Mouse (Mus musculus): ENCODE measurements around the gene Fam161a.

Fam161a gene

DNA sequence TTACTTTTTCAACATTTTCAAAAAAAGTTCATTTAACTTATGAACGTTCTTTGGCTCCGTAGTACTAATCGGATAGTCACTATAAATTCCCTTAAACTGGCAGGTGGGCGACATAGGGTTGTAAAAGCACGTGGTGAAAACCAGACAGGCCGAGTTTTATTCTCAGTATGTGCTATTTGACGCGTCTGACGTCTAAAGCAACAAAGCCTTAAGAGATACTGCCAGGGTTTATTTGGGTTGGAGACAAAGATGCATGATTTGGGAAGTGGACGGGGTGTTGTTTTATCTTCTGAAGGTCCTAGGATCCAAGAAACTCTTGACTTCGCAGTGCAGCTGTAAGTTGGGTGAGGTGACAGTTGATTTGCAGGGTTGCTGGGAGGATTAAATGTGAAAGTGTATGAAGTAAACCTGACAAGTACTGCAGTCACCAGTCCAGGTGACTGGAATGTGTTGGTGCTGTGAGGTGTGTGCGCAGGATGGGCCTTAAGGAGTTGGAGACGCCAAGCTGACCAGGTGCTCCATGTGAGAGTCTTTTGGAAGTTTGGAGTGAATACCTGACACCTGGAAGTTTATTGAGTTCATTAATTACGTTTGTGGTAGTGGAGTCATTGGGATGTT lies 16.0 kb upstream of the Fam161a start:
- DNase-seq: no peak

DNA sequence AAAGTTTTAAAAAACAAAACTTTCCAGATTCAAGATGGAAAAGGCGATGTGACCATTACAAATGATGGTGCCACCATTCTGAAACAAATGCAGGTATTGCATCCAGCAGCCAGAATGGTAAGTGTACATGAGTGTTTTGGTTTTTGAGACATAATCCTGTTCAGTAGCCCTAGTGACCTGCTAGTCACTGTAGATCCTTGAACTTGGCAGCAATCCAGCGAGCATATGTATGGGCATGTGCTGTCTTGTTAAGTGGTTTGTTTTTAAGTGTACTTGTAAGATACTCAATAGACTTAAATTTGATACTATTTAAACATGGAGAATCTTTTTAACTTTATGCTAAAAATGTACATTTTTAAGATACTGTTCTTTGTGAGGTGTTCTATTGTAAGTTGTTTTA lies 13.1 kb upstream of the Fam161a start:
- no peak for DNase-seq

DNA sequence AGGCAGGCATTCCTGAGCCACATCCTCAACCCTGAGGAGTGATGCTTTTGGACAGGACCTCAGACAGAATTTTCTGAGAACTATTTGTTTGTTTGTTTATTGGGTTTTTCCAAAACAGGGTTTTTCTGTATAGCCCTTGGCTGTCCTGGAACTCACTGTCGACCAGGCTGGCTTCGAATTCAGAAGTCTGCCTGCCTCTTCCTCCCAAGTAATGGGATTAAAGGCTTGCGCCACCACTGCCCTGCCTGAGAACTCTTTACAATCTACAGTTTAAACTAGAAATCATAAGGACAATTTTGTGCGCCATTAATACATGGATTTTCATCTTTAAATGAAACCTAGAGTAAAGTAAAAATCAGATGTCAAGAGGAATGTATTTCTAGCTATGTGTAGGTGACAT lies 11.9 kb upstream of the Fam161a start:
- DNase-seq: no peak

DNA sequence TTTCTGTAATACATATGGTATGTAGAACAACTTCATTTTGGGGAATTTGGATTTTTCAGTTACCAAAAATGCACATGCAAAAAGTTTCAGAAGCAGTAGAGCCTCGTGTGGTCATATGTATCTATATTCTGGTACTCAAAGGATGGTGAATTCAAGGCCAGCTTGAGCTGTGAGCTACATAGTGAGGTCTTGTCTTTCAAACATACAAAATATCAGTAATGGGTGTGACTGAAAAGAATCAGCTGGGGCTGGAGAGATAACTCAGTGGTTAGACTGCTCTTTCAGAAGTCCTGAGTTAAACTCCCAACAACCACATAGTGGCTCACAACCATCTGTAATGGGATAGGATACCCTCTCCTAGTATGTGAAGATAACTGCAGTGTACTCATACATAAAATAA lies 9.0 kb upstream of the Fam161a start:
- DNase-seq: no peak

DNA sequence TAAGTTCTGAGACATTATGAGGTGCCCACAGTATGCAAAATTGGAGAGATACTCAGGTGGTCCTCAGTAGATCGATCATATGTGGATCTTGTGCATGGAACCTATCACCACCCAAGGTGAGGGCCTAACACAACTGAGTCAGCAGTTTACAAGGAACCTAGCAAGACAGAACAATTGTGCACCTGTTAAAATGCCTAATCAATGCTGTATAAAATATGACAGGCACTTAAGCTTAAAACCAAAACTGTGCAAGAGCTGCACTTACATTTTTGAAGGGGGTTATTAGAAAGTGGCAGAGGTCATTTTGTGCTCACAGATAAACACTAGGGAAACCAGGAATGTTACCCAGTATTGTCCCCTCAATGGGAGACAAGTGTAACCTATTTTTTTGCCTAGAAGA lies 2.1 kb upstream of the Fam161a start:
- no peak for DNase-seq

DNA sequence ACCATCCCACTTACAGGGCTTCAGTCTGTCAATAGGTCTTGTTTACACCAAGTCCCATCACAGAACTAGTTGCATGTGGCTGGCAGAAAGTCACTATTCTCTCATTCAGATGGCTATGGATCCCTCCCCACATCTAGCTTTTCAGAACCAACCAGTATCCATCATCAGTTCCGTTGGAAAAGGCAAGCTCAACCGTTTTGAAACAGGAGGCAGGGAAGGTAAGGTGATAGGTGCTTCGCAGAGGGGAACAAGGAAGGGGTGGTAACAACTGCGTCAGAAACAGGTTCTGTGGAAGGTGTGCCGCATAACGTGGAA lies 208 bp upstream of the Fam161a start:
- DNase-seq: no peak

DNA sequence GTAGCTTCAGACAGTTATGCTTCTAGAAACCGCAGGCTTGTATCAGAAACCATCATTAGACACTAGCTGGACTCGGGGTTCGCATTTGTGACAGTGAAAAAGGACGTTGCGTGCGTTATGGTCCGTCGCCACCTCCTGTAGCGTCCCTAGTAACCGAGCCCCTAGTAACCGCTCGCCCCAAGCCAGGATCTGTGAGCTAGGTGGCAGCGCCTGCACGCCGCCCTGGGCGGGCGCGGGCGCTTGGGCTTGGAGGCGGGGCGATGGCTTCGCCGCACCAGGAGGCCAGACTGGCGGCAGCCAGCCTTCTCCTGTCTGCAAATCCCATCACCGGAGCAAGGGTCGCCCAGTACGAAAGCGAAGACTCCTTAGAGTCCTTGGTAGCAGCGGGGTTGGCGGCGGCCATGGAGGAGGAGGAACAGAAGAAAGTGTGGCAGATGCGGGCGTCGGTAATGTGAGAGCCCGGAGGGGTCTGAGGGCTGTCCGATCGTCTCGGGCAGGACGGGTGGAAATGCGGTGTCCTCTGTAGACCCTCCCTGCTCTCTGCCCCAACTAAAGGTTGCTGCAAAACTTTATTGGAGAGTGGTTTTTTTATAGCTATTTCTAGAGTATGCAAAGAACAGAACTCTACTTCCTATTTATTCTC lies 971 bp downstream of the Fam161a start:
- peak; percentile 72 for DNase-seq

DNA sequence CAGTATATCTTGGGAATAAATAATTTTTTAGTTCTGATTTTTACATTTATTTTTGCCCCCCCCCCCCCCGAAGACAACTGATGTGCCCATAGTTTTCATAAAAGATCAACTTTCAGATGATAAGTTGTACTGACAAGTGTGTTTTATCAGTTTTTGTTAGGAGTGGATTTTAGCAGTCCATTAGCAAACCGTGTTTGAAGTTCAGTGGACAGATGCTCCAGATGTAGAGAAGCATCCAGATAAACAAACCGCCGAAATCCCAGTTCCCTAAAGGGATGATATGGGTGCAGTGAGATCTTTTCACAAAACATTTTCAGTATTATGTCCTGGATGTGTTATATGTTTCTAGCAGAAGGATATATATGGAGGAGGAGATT lies 1.5 kb downstream of the Fam161a start:
- no peak for DNase-seq

DNA sequence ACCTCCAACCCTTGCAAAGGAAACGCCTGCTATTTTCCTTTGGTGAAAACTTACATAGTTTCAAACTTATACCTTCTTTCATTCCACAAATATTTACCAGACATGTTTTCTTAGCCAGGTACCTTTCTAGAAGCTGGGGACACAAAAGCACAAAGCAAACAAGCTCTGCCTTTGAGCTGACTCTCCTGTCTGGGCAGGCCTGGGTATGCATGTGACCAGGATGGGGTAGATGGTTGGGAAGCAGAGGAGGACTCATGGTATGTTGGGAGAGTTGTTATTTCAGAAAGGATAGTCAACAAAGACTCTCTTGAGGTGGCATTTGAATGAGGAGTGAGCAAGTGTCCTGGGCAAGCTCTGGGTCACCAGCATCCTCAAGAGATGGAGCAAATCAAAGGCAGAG lies 5.8 kb downstream of the Fam161a start:
- no peak for DNase-seq

DNA sequence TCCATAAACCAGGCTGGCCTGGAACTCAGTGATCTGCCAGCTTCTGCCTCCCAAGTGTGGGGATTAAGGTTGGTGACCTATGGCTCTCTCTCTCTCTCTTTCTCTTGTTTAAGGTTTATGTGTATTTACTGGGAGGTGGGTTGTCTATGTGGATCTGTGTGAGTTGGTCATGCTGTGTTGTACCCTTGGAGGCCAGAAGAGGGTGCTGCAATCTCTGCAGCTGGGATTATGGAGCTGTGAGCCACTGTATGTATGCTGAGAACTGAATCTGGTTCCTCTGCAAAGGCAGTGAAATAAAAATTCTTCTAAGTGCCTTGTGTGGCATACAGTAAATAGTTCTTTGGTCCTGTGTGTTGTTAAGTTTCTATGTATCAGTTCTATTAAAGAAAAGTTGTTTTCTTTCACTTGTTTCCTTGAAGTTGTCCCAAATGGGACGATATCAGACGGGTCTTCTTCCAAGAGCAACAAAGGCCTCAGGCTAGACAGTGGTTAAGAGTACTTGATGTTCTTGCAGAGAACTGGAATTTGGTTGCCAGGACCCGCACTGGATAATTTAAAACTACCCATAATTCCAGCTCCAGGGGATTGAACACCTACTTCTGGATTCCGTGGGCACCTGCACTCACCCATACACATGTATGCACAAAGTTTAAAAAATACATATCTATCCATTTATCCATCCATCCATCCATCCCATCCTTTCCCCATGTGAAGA lies 6.4 kb downstream of the Fam161a start:
- peak; percentile 10 for DNase-seq

DNA sequence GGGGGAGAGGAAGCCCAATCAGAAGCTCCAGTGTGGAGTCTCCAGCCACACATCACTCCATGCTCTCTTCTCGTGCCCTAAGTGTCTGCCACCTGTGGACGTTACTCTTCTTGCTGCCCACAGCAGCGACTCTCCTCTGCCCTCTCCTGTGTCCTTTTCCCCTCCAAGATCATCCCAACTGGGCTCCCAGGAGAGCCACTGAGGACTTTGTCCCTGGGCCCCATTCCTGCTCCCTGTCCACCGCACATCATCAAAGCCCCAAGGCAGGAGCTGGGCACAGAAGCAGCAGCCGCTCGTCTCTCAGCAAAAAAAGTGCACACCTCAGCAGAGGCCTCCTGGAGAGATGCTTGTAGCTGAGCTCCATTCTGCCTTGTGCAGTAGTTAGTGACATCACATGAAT lies 7.7 kb downstream of the Fam161a start:
- DNase-seq: no peak

DNA sequence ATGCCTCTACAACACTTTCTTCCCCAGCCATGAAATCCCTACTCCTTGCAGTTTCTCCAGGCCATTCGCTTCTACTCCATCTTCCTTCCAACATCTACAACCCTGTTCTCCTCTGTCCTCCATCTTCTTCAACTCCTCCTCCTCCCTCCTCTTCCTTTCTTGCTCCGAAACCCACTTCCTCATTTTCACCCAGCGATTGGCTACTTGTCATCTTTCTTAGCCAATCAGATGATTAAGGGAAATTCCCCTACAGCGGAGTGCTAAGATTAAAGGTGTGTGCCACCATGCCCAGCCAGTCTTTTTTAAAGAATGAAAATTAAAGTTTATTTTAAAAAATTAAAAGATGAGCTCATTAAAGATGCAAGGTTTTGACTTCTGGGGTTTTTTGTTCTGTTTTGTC lies 10.6 kb downstream of the Fam161a start:
- DNase-seq: no peak

DNA sequence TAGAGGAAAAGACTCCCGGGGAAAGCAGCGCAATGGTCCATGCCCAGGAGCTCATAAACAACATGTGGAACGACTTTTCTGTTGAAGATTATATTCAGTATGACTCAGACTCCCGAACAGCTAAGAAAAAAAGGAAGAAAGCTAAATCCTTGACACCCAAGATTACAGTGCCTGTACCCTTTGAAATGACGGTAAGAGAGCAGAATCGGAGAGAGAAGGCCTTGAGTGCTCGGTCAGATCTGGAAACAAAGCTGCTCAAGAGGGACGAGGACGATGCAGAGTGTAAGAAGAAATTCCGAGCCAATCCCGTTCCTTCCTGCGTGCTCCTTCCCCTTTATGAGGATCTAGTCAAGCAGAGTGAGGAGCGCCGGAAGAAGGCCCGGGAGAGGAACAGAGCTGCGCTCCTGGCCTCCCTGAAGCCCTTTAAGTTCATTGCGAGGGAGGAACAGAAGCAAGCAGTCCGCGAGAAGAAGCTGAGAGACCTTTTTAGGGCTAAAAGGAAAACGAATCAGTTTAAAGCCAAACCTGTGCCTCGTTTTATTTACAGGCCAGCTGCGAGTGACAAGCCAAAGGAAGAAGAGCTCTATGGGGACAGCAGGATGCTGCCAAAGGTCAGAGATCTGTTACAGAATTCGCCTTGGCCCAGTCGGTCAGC lies 12.9 kb downstream of the Fam161a start:
- no peak for DNase-seq

DNA sequence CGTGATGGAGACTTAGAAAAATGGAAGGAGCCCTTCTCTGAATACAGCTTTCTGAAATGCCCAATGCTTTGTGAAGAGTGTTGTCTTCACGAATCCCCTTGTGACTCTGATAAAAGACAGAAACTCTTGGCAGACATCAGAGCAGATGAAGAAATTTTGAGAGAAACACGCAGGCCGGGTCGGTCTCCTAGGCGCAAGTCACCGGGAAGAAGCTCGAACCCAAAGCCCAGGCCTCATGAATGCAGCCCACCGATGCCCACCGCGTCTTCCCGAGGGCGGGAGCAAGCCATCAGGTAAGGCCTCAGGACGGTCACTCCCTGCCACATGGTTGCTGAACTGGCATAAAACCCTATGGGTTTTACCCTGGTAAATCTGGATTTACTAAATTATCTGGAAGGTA lies 13.5 kb downstream of the Fam161a start:
- DNase-seq: no peak

DNA sequence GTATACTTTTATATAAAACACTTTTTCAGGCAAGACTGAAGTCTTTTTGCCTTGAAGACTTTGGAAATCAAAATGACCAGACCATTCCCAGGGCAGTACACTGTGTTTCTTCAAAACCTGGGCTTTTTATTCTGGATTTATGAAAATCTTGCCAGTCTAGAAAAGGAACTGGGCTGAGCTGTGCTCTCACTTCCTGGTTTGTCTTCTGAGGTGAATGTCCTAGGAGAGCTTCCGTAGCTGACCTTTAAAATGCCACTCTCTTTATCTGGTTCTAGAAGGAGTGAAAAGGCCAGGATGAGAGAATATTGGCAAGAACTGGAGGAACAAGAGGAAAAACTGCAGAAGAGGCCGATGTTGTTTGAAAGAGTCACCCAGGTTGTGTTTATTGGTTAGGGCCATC lies 15.8 kb downstream of the Fam161a start:
- DNase-seq: no peak

DNA sequence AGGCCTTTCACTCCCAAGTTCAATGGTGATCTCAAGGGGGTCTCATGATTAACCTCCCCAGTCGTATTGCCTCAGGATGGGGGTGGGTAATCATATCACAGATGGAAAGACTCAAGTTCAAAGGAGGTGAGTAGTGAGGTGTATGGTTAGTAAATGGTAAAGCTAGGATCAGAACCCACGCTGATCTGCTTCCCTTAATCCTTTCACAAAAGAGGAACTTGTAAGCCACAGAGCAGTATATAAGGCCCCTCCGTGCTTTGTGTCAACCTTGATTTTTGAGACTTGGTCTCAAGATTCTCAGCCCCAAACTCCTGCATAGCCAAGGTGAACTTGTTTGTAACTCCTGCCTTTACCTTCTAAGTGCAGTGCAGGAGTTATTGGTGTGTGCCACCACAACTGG lies 16.8 kb downstream of the Fam161a start:
- no peak for DNase-seq

DNA sequence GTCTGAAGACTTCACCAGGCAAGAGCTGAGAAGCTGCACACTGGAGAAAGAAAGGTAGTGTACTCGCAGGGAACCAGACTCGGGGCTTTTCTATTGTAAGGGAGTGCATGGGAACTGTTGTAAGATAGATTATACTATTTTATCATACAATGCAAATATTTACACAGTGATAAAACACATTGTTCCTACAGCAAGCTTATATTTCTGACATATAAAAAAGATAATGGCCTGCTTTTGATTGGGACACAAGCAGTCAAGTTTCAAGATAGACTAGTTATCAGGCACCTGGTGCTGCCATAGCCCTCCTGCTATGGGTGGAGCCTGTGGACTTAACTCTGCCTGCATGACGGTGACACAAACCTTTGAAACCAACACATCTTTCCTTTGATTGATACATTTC lies 21.6 kb downstream of the Fam161a start:
- DNase-seq: no peak

DNA sequence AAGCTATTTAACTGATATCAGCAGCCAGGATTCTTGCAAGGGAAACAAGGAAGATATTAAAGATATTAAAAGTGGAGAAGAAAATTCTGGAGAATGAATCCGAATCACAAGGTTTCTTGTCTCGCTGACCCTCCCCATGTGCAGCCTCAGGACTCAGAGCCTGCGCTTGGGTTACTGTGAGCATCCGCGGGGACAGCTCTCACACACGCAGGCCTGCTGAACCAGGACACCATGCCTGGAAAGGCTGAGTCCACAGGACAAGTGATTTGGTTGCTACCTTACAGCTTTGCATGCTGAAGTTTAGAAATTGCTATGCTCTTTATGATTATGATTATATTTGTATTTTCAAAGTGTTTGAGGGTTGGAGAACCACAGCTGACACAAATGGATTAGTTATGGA lies 22.1 kb downstream of the Fam161a start:
- DNase-seq: no peak

DNA sequence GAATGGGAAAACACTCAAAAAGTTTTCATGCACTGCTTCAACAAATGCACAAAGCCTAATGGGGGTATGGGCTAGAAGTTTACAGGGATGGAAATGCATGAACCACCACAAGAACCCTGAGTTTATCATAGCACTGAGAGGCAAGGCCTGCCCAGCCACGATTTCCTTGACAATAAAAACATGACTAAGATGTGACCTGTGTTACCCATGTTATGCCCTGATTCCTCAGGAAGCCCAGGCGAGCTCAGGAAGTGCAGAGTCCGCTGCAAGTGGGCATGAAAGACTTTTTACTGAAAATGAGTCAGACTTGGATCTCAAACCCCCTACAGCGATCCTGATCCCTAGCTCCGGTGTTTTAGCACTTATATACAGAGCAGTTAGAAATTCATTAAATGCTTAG lies 39.9 kb downstream of the Fam161a start:
- no peak for DNase-seq

DNA sequence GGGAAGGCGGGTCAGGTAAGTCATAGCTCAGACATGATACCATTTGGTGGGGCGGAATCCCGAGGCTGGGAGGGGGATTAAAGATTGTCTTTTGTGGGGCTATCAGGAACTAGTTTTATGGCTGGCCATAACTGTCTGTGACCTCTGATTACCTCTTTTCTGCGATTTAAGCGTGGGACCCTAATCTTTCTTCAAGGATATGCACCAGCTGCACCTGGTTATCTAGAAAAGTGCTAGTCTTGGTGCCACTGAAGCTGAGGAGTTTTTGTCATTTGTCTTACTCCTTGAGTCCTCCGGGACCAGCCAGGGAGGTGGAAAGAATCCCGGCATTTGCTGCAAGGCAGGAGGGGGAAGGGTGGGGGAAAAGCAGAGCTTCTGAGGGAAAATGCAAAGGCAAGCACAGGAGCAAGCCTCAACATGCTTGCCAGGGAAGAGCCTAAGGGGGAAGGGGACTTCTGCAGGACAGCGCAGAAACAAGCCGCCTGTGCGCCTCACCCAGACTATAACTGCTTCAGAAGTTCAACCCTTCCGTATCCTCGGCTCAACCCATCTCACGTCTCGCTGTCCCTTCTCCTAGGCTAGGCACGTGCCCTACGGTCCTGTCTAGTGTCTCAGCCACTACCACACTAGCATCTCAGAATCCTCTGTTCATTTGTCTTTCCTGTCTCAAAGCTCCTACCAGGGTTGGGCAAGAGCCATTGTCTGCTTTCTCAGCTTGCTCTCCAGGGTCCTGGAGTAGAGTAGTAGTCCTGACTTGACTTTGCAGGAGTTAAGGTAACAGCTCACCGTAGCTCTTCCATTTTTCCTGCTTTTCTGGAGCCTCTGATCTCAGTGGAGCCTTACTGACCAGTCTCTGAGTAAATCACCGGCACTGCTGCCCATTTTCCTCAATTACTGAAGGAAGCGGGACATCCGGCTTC lies 40.6 kb downstream of the Fam161a start:
- no peak for DNase-seq

DNA sequence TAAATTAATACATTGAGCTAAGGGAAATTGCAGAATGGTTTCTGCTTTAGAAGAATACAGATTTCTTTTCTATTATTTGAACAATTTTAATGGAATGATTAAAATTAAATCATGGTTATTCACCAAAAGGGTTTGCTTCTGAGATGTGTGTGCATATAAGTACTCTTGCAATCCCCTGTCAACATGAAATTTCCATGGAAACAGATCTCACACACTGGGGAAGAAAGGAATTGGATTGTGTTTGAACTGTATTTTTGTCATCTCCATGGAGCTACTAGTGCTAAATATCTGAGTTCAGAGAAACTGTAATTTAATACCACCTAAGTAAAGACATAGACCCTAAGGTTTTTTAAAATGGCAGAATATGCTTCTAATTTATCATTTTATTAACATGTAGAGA lies 42.3 kb downstream of the Fam161a start:
- DNase-seq: no peak

DNA sequence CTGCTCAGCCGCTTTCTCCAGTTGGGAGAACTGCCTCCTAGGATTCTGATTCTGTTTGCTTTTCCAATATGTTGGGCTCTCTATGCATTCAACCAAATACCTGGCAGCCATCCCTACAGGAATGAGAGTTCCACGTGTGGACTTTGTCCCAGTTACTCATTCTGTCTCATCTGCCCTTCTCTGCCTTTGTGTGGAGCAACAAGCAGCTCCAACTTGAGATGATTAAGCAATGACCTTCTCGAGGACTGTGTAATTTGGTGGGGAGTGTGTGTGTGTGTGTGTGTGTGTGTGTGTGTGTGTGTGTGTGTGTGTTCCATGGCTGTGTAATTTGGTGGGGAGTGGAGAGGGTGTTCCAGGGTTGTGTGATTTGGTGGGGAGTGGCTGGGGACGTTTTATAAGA lies 45.0 kb downstream of the Fam161a start:
- DNase-seq: no peak

DNA sequence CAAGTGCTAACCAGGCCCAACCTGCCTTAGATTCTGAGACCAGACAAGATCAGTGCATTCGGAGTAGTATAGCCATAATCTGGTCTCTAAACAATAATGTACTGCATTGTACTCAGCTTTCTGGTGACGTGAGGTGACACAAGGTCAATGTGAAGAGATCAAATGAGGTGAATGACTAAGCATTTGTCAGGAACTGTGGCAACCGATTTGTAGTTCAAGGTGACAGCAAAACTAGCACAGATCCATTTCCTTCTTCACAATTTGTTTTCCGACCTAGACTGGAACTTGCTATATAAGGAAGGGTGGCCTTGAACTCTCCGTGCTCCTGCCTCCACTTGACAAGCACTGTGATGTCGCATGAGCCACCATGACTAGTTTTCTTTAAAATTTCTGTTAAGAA lies 55.8 kb downstream of the Fam161a start:
- DNase-seq: no peak

Measured in thymus, postnatal 14 days (tissue).